Mouse (Mus musculus): ENCODE data around the gene Pik3ip1.

Gene Pik3ip1

GRCm38 (mm10) chr11:3379427-3379826, 49.2 kb downstream of the Pik3ip1 start:
- no peak for DNase-seq (ENCODE audit: low spot score)

GRCm38 (mm10) chr11:3381148-3381814, 51.1 kb downstream of the Pik3ip1 start:
- DNase-seq (ENCODE audit: low spot score), result no peak

GRCm38 (mm10) chr11:3382602-3383594, 52.7 kb downstream of the Pik3ip1 start:
- peak; percentile 24 for DNase-seq (ENCODE audit: low spot score)

GRCm38 (mm10) chr11:3386941-3387368, 56.8 kb downstream of the Pik3ip1 start:
- peak; percentile 90 for DNase-seq (ENCODE audit: low spot score)

GRCm38 (mm10) chr11:3387482-3388196, 57.4 kb downstream of the Pik3ip1 start:
- no peak for DNase-seq (ENCODE audit: low spot score)

- DNase-seq (ENCODE audit: low spot score), result no peak
Measured at GRCm38 (mm10) chr11:3389996-3390395, 59.8 kb downstream of the Pik3ip1 start.

- no peak for DNase-seq (ENCODE audit: low spot score)
Measured at GRCm38 (mm10) chr11:3390789-3391188, 60.6 kb downstream of the Pik3ip1 start.

- DNase-seq (ENCODE audit: low spot score), result no peak
Measured at GRCm38 (mm10) chr11:3392526-3392925, 62.3 kb downstream of the Pik3ip1 start.
